Comparison of ENCODE assay signal across 7 mouse cellular contexts in genomic region chr8:82864521-82864818, GRCm38 (mm10). TPM values are rescaled to one million over a fixed set of nuclear protein-coding genes. Genes with fewer than 3 reads are reported as not detected.
DNase-seq lines count a peak whose midpoint lies in the region; ATAC-seq lines count a peak whose summit lies in the region.

No protein-coding gene starts in this region.

- H3K27ac ChIP-seq in neural tube, embryonic 11.5 days (ENCODE audit: low read depth, low read length): no peak overlapping the region
- H3K27ac ChIP-seq in embryonic facial prominence, embryonic 11.5 days (replicated peaks; ENCODE audit: low read depth, low read length): no peak overlapping the region
- peak overlapping the region; percentile 95 for H3K27ac ChIP-seq in hindbrain, embryonic 13.5 days
- H3K27ac ChIP-seq in midbrain, embryonic 10.5 days (replicated peaks): peak overlapping the region; percentile 95

- H3K27me3 ChIP-seq in neural tube, embryonic 11.5 days (ENCODE audit: control insufficient read depth, insufficient read depth, low read length): no peaks in the 10 kb centered on the region
- no peaks in the 10 kb centered on the region for H3K27me3 ChIP-seq in embryonic facial prominence, embryonic 11.5 days (ENCODE audit: control insufficient read depth, insufficient read depth, low read length)
- H3K27me3 ChIP-seq in hindbrain, embryonic 13.5 days: no peaks in the 10 kb centered on the region
- peaks cover 7% of the 10 kb centered on the region; the same call in 1 of the 2 replicates for H3K27me3 ChIP-seq in midbrain, embryonic 10.5 days (ENCODE audit: low read depth, poor library complexity, severe bottlenecking)

- no peak for DNase-seq in neural tube, embryonic 11.5 days (ENCODE audit: low spot score)
- DNase-seq in neural tube, embryonic 10.5 days (ENCODE audit: extremely low spot score, low spot score): no peak
- no peak for DNase-seq in embryonic facial prominence, embryonic 11.5 days (ENCODE audit: low spot score)
- DNase-seq in midbrain, embryonic 10.5 days (ENCODE audit: low spot score): no peak
- no peak for DNase-seq in cerebellum, adult 18-20 months
- DNase-seq in thymus, postnatal 25 days: no peak

- H3K4me2 ChIP-seq in neural tube, embryonic 11.5 days (ENCODE audit: low read depth): peak overlapping the region; percentile 84
- H3K4me2 ChIP-seq in embryonic facial prominence, embryonic 11.5 days (ENCODE audit: low read depth, low read length): peak overlapping the region; percentile 77
- peak overlapping the region; percentile 89 for H3K4me2 ChIP-seq in hindbrain, embryonic 13.5 days

- ATAC-seq in neural tube, embryonic 11.5 days (ENCODE audit: insufficient read depth, low FRiP score, low TSS enrichment): no peak; the same call in none of the 2 replicates
- ATAC-seq in embryonic facial prominence, embryonic 11.5 days (replicated peaks; ENCODE audit: insufficient number of reproducible peaks, low FRiP score, low TSS enrichment, low read depth): peak; percentile 32
- ATAC-seq in hindbrain, embryonic 13.5 days (ENCODE audit: low FRiP score): peak; percentile 33; the same call in 1 of the 2 replicates

- no peaks in the 10 kb centered on the region for H3K36me3 ChIP-seq in neural tube, embryonic 11.5 days (ENCODE audit: control insufficient read depth, insufficient read depth, low read length)
- H3K36me3 ChIP-seq in embryonic facial prominence, embryonic 11.5 days (replicated peaks; ENCODE audit: control insufficient read depth, insufficient read depth, low read depth, low read length): no peaks in the 10 kb centered on the region
- no peaks in the 10 kb centered on the region for H3K36me3 ChIP-seq in hindbrain, embryonic 13.5 days
- no peaks in the 10 kb centered on the region for H3K36me3 ChIP-seq in midbrain, embryonic 10.5 days

- 3% methylated on average over 10 of the region's 10 CpGs for WGBS in neural tube, embryonic 11.5 days
- 1% methylated on average over 10 of the region's 10 CpGs for WGBS in embryonic facial prominence, embryonic 11.5 days
- 3% methylated on average over 10 of the region's 10 CpGs for WGBS in hindbrain, embryonic 13.5 days
- 4% methylated on average over 10 of the region's 10 CpGs for WGBS in midbrain, embryonic 10.5 days

- peaks cover 8% of the 10 kb centered on the region; the same call in 1 of the 2 replicates for H3K4me1 ChIP-seq in neural tube, embryonic 11.5 days (ENCODE audit: control insufficient read depth, insufficient read depth, low read length)
- no peaks in the 10 kb centered on the region for H3K4me1 ChIP-seq in embryonic facial prominence, embryonic 11.5 days (ENCODE audit: control insufficient read depth, insufficient read depth, low read length)
- H3K4me1 ChIP-seq in hindbrain, embryonic 13.5 days (replicated peaks): peaks cover 33% of the 10 kb centered on the region
- peaks cover 25% of the 10 kb centered on the region for H3K4me1 ChIP-seq in midbrain, embryonic 10.5 days

- H3K4me3 ChIP-seq in neural tube, embryonic 11.5 days (ENCODE audit: low read depth, low read length): peak overlapping the region; percentile 80
- H3K4me3 ChIP-seq in embryonic facial prominence, embryonic 11.5 days (ENCODE audit: low read depth, low read length): peak overlapping the region; percentile 60
- H3K4me3 ChIP-seq in hindbrain, embryonic 13.5 days: peak overlapping the region; percentile 84
- peak overlapping the region; percentile 88 for H3K4me3 ChIP-seq in midbrain, embryonic 10.5 days

- no peaks in the 10 kb centered on the region for H3K9me3 ChIP-seq in neural tube, embryonic 11.5 days (ENCODE audit: control insufficient read depth, low read length)
- H3K9me3 ChIP-seq in embryonic facial prominence, embryonic 11.5 days (replicated peaks; ENCODE audit: control insufficient read depth, low read length): no peaks in the 10 kb centered on the region
- no peaks in the 10 kb centered on the region for H3K9me3 ChIP-seq in hindbrain, embryonic 13.5 days
- H3K9me3 ChIP-seq in midbrain, embryonic 10.5 days (replicated peaks): no peaks in the 10 kb centered on the region

- H3K9ac ChIP-seq in neural tube, embryonic 11.5 days (ENCODE audit: low read length): peak overlapping the region; percentile 74
- peak overlapping the region; percentile 91 for H3K9ac ChIP-seq in embryonic facial prominence, embryonic 11.5 days (replicated peaks; ENCODE audit: low read length)
- peak overlapping the region; percentile 93 for H3K9ac ChIP-seq in hindbrain, embryonic 13.5 days

RNA-seq across cellular contexts. Expression of gene Rnf150, which starts 1.3 kb away (rescaled TPM):
- 1.7 and 1.8 TPM in 2 replicates for polyA plus RNA-seq in neural tube, embryonic 11.5 days (2014; fragmentation: Nextera tagmentation; extraction: Ambion mirVana)
- 1.8 and 2.0 TPM in 2 replicates for polyA plus RNA-seq in embryonic facial prominence, embryonic 11.5 days (2014; fragmentation: Nextera tagmentation; extraction: Ambion mirVana)
- polyA plus RNA-seq in hindbrain, embryonic 13.5 days (2015; fragmentation: Nextera tagmentation; extraction: Ambion mirVana): 2.5 and 2.7 TPM in 2 replicates
- polyA plus RNA-seq in midbrain, embryonic 10.5 days (2016; fragmentation: Nextera tagmentation; extraction: Ambion mirVana): 1.00 and 1.2 TPM in 2 replicates

Comparison
In these comparisons a context has a peak if more than half of its experiments do, and no peak if none do; other contexts are left out.
1. H3K27ac ChIP-seq: peak in hindbrain, embryonic 13.5 days (single experiment) and midbrain, embryonic 10.5 days (single experiment); none in neural tube, embryonic 11.5 days (single experiment) and embryonic facial prominence, embryonic 11.5 days (single experiment).
2. Peak in every context shown above with its lines, with median percentiles within 50 percentile points of each other: H3K4me2 ChIP-seq, H3K4me3 ChIP-seq and H3K9ac ChIP-seq.